Mouse (Mus musculus): ENCODE measurements around the gene Acsbg1. TPM values are rescaled to one million over a fixed set of nuclear protein-coding genes. Genes with fewer than 3 reads are reported as not detected.

Acsbg1 gene
- polyA plus RNA-seq, 1 experiment, result 1.8 TPM

- Histone ChIP-seq H3K4me3 (replicated peaks) (no peak overlapping the region), H3K9me3 (no peaks in the 10 kb centered on the region), H3K36me3 (replicated peaks; ENCODE audit: low read length) (no peaks in the 10 kb centered on the region), H3K4me1 (peaks cover 34% of the 10 kb centered on the region), H3K27me3 (replicated peaks) (peaks cover 23% of the 10 kb centered on the region)
- TF ChIP-seq GATA1 (IDR thresholded peaks at IDR 0.05; ENCODE audit: borderline replicate concordance, low read length) (no peak), FLI1 (IDR thresholded peaks at IDR 0.05; ENCODE audit: low read length) (no peak)
Observed at GRCm38 (mm10) chr9:54646252-54646651, 15.4 kb downstream of the Acsbg1 start.

GRCm38 (mm10) chr9:54645530-54645929 is 16.1 kb downstream of the Acsbg1 start:
- H3K9me3 ChIP-seq, result no peaks in the 10 kb centered on the region
- peaks cover 24% of the 10 kb centered on the region for H3K27me3 ChIP-seq (replicated peaks)
- H3K4me3 ChIP-seq (replicated peaks), result no peak overlapping the region
- no peaks in the 10 kb centered on the region for H3K36me3 ChIP-seq (replicated peaks; ENCODE audit: low read length)
- TF ChIP-seq FLI1 (IDR thresholded peaks at IDR 0.05; ENCODE audit: low read length) (no peak), GATA1 (IDR thresholded peaks at IDR 0.05; ENCODE audit: borderline replicate concordance, low read length) (no peak)
- peaks cover 39% of the 10 kb centered on the region for H3K4me1 ChIP-seq

GRCm38 (mm10) chr9:54643179-54643578 is 18.5 kb downstream of the Acsbg1 start:
- no peaks in the 10 kb centered on the region for H3K36me3 ChIP-seq (replicated peaks; ENCODE audit: low read length)
- H3K4me3 ChIP-seq (replicated peaks), result no peak overlapping the region
- TF ChIP-seq GATA1 (IDR thresholded peaks at IDR 0.05; ENCODE audit: borderline replicate concordance, low read length) (no peak), FLI1 (IDR thresholded peaks at IDR 0.05; ENCODE audit: low read length) (no peak)
- H3K4me1 ChIP-seq, result peaks cover 41% of the 10 kb centered on the region
- peaks cover 29% of the 10 kb centered on the region for H3K27me3 ChIP-seq (replicated peaks)
- H3K9me3 ChIP-seq, result no peaks in the 10 kb centered on the region

- Histone ChIP-seq H3K4me1 (peaks cover 44% of the 10 kb centered on the region), H3K27me3 (replicated peaks) (peaks cover 27% of the 10 kb centered on the region), H3K9me3 (no peaks in the 10 kb centered on the region), H3K4me3 (replicated peaks) (no peak overlapping the region), H3K36me3 (replicated peaks; ENCODE audit: low read length) (no peaks in the 10 kb centered on the region)
- no peak for TF ChIP-seq FLI1 (IDR thresholded peaks at IDR 0.05; ENCODE audit: low read length)
- TF ChIP-seq GATA1 (IDR thresholded peaks at IDR 0.05; ENCODE audit: borderline replicate concordance, low read length), result no peak
Observed at GRCm38 (mm10) chr9:54642556-54642955, 19.1 kb downstream of the Acsbg1 start.

GRCm38 (mm10) chr9:54642149-54642548 is 19.5 kb downstream of the Acsbg1 start:
- Histone ChIP-seq H3K27me3 (replicated peaks) (peaks cover 25% of the 10 kb centered on the region), H3K9me3 (no peaks in the 10 kb centered on the region), H3K4me1 (peaks cover 46% of the 10 kb centered on the region), H3K4me3 (replicated peaks) (peak overlapping the region; percentile 15), H3K36me3 (replicated peaks; ENCODE audit: low read length) (no peaks in the 10 kb centered on the region)
- no peak for TF ChIP-seq GATA1 (IDR thresholded peaks at IDR 0.05; ENCODE audit: borderline replicate concordance, low read length)
- TF ChIP-seq FLI1 (IDR thresholded peaks at IDR 0.05; ENCODE audit: low read length), result no peak

GRCm38 (mm10) chr9:54641548-54641947 is 20.1 kb downstream of the Acsbg1 start:
- peaks cover 20% of the 10 kb centered on the region for H3K27me3 ChIP-seq (replicated peaks)
- H3K9me3 ChIP-seq, result no peaks in the 10 kb centered on the region
- peaks cover 46% of the 10 kb centered on the region for H3K4me1 ChIP-seq
- no peak overlapping the region for H3K4me3 ChIP-seq (replicated peaks)
- H3K36me3 ChIP-seq (replicated peaks; ENCODE audit: low read length), result no peaks in the 10 kb centered on the region
- TF ChIP-seq GATA1 (IDR thresholded peaks at IDR 0.05; ENCODE audit: borderline replicate concordance, low read length), result no peak
- no peak for TF ChIP-seq FLI1 (IDR thresholded peaks at IDR 0.05; ENCODE audit: low read length)

- no peak overlapping the region for H3K4me3 ChIP-seq (replicated peaks)
- TF ChIP-seq FLI1 (IDR thresholded peaks at IDR 0.05; ENCODE audit: low read length), result no peak
- no peak for TF ChIP-seq GATA1 (IDR thresholded peaks at IDR 0.05; ENCODE audit: borderline replicate concordance, low read length)
Observed at GRCm38 (mm10) chr9:54639192-54639591, 22.5 kb downstream of the Acsbg1 start.

GRCm38 (mm10) chr9:54637510-54638314 is 24.0 kb downstream of the Acsbg1 start:
- no peaks in the 10 kb centered on the region for H3K36me3 ChIP-seq (replicated peaks; ENCODE audit: low read length)
- peaks cover 2% of the 10 kb centered on the region for H3K9me3 ChIP-seq
- H3K4me1 ChIP-seq, result peaks cover 29% of the 10 kb centered on the region
- TF ChIP-seq GATA1 (IDR thresholded peaks at IDR 0.05; ENCODE audit: borderline replicate concordance, low read length) (no peak), FLI1 (IDR thresholded peaks at IDR 0.05; ENCODE audit: low read length) (no peak)
- H3K4me3 ChIP-seq (replicated peaks), result no peak overlapping the region
- peaks cover 17% of the 10 kb centered on the region for H3K27me3 ChIP-seq (replicated peaks)

More at GRCm38 (mm10) chr9:54639192-54639591, 22.5 kb downstream of the Acsbg1 start:
- Histone ChIP-seq H3K4me1 (peaks cover 35% of the 10 kb centered on the region), H3K27me3 (replicated peaks) (peaks cover 15% of the 10 kb centered on the region), H3K9me3 (no peaks in the 10 kb centered on the region), H3K36me3 (replicated peaks; ENCODE audit: low read length) (no peaks in the 10 kb centered on the region)

- TF ChIP-seq GATA1 (IDR thresholded peaks at IDR 0.05; ENCODE audit: borderline replicate concordance, low read length) (no peak), FLI1 (IDR thresholded peaks at IDR 0.05; ENCODE audit: low read length) (no peak)
- Histone ChIP-seq H3K36me3 (replicated peaks; ENCODE audit: low read length) (no peaks in the 10 kb centered on the region), H3K9me3 (peaks cover 5% of the 10 kb centered on the region), H3K27me3 (replicated peaks) (peaks cover 9% of the 10 kb centered on the region), H3K4me3 (replicated peaks) (no peak overlapping the region), H3K4me1 (peaks cover 9% of the 10 kb centered on the region)
Observed at GRCm38 (mm10) chr9:54633401-54633800, 28.3 kb downstream of the Acsbg1 start.

- H3K27me3 ChIP-seq (replicated peaks), result peaks cover 12% of the 10 kb centered on the region
- TF ChIP-seq GATA1 (IDR thresholded peaks at IDR 0.05; ENCODE audit: borderline replicate concordance, low read length) (no peak), FLI1 (IDR thresholded peaks at IDR 0.05; ENCODE audit: low read length) (no peak)
- H3K36me3 ChIP-seq (replicated peaks; ENCODE audit: low read length), result no peaks in the 10 kb centered on the region
Observed at GRCm38 (mm10) chr9:54630905-54631304, 30.8 kb downstream of the Acsbg1 start.

More at GRCm38 (mm10) chr9:54630905-54631304, 30.8 kb downstream of the Acsbg1 start:
- H3K4me1 ChIP-seq, result peaks cover 10% of the 10 kb centered on the region
- H3K4me3 ChIP-seq (replicated peaks), result no peak overlapping the region
- peaks cover 5% of the 10 kb centered on the region for H3K9me3 ChIP-seq

Measured in megakaryocyte, embryonic 14.5 days (primary cell).